Mouse (Mus musculus) embryonic facial prominence, embryonic 11.5 days (tissue): ENCODE measurements at regions not wholly inside any gene's neighbourhood (a gene's known extent, or its start where the extent isn't known, plus 50 kb on each side); places are given as distances from the start of the nearest gene placed in this dataset.

Experiments used
- ATAC-seq: fragments of 200-750 bp; cut with Nextera tagmentation; replicated peaks from 2 replicates; pipeline ENCODE4 v1.8.0; 2017; ENCODE audit warnings: low read depth; ENCODE audit not compliant: insufficient number of reproducible peaks, low FRiP score, low TSS enrichment
- DNase-seq: peaks from one replicate; pipeline ENCODE4 v3.0.0-alpha.2; 2015; ENCODE audit warnings: low spot score
- H3K27ac ChIP-seq: fragments of 300-500 bp; sonication (generic); replicated peaks from 2 replicates; pipeline ENCODE4 v1.5.1; 2014; ENCODE audit warnings: mild to moderate bottlenecking, low read depth, low read length, control low read depth
- H3K27me3 ChIP-seq: fragments of 300-500 bp; sonication (generic); 2 replicates; pipeline ENCODE4 v1.6.1; 2014; ENCODE audit warnings: mild to moderate bottlenecking, low read length, moderate library complexity, mixed read lengths; ENCODE audit not compliant: control insufficient read depth, insufficient read depth
- H3K36me3 ChIP-seq: fragments of 300-500 bp; sonication (generic); replicated peaks from 2 replicates; pipeline ENCODE4 v1.6.1; 2014; ENCODE audit warnings: low read depth, mild to moderate bottlenecking, low read length, moderate library complexity, mixed read lengths; ENCODE audit not compliant: control insufficient read depth, insufficient read depth
- H3K4me1 ChIP-seq: fragments of 300-500 bp; sonication (generic); 2 replicates; pipeline ENCODE4 v1.6.1; 2014; ENCODE audit warnings: low read length, mixed read lengths; ENCODE audit not compliant: control insufficient read depth, insufficient read depth
- H3K4me2 ChIP-seq: fragments of 300-500 bp; sonication (generic); 2 replicates; pipeline ENCODE4 v1.6.1; 2014; ENCODE audit warnings: low read depth, mild to moderate bottlenecking, control low read depth, low read length, moderate library complexity
- H3K4me3 ChIP-seq: fragments of 300-500 bp; sonication (generic); 2 replicates; pipeline ENCODE4 v1.5.1; 2014; ENCODE audit warnings: low read depth, low read length, control low read depth
- H3K9ac ChIP-seq: fragments of 300-500 bp; sonication (generic); replicated peaks from 2 replicates; pipeline ENCODE4 v1.6.1; 2014; ENCODE audit warnings: mild to moderate bottlenecking, control low read depth, low read length
- H3K9me3 ChIP-seq: fragments of 300-500 bp; sonication (generic); replicated peaks from 2 replicates; pipeline ENCODE4 v1.6.1; 2016; ENCODE audit warnings: mild to moderate bottlenecking, low read length, inconsistent platforms, mixed read lengths; ENCODE audit not compliant: control insufficient read depth
- WGBS: fragments of 180-500 bp; shearing (Covaris S2); extraction: QIAGEN DNeasy Blood & Tissue Kit; methylation state at CpG from one replicate; pipeline ENCODE4 v1.1.7; 2014; 5-methylcytosine and 5-hydroxymethylcytosine counted together

- Histone ChIP-seq H3K36me3 (no peaks in the 10 kb centered on the region), H3K9ac (no peak overlapping the region), H3K27ac (no peak overlapping the region), H3K4me3 (no peak overlapping the region), H3K9me3 (no peaks in the 10 kb centered on the region), H3K27me3 (no peaks in the 10 kb centered on the region), H3K4me1 (no peaks in the 10 kb centered on the region), H3K4me2 (no peak overlapping the region)
- no peak for DNase-seq
- ATAC-seq: no peak
- WGBS: 70% methylated on average over 1 of the region's 1 CpGs
Observed at GRCm38 (mm10) chr2:147989616-147990015, 57.2 kb downstream of the Foxa2 start.

- H3K9ac ChIP-seq: no peak overlapping the region
- no peak for ATAC-seq
- H3K9me3 ChIP-seq: no peaks in the 10 kb centered on the region
- DNase-seq: no peak
- H3K27me3 ChIP-seq: no peaks in the 10 kb centered on the region
- H3K4me2 ChIP-seq: no peak overlapping the region
- H3K27ac ChIP-seq: no peak overlapping the region
- no peak overlapping the region for H3K4me3 ChIP-seq
- H3K36me3 ChIP-seq: no peaks in the 10 kb centered on the region
- no peaks in the 10 kb centered on the region for H3K4me1 ChIP-seq
Observed at GRCm38 (mm10) chr2:147988586-147988985, 58.2 kb downstream of the Foxa2 start.

- H3K36me3 ChIP-seq: no peaks in the 10 kb centered on the region
- H3K4me3 ChIP-seq: no peak overlapping the region
- ATAC-seq (no peak), DNase-seq (no peak)
- no peak overlapping the region for H3K27ac ChIP-seq
- H3K4me1 ChIP-seq: no peaks in the 10 kb centered on the region
- H3K4me2 ChIP-seq: no peak overlapping the region
- no peaks in the 10 kb centered on the region for H3K27me3 ChIP-seq
- WGBS: 86% methylated on average over 2 of the region's 2 CpGs
- H3K9me3 ChIP-seq: no peaks in the 10 kb centered on the region
- H3K9ac ChIP-seq: no peak overlapping the region
Observed at GRCm38 (mm10) chr2:147985261-147985575, 61.6 kb downstream of the Foxa2 start.

DNA sequence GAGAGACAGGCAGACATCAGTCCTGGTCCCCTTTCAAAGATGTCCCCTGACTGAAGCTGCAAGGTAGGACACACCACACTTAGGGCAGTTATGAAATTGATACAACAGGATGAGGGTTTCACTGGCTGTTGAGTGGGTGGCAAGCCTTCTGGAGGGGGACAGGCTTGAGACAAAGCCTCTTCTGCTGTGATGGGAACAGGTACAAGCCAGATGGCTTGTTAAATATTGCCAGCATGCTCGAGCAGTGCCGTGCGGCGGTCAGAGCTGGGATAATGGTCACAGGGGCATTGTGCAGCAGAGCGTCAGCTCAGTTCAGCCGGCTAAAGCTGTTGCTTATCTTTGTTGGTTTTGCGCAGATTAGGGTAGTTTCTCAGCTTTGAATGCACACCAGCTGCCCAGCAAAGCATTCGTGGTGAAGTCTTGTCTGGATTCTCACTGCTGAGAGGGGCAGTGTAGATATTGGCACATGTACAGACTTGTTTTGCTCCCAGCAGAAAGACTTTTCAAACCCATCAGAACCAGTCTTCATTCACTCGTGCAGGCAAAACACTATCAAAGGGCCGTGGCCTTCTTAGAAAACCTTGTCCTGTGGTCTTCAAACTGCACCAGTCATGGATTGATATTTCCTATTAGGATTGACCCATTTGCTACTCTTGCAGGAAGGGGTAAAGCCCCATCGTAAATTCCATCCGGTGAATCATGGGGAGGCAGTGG is 62.1 kb downstream of the Foxa2 start:
- 70% methylated on average over 12 of the region's 12 CpGs for WGBS
- Histone ChIP-seq H3K4me3 (no peak overlapping the region), H3K9me3 (no peaks in the 10 kb centered on the region), H3K27ac (no peak overlapping the region), H3K4me1 (no peaks in the 10 kb centered on the region), H3K36me3 (no peaks in the 10 kb centered on the region), H3K9ac (no peak overlapping the region), H3K4me2 (no peak overlapping the region), H3K27me3 (no peaks in the 10 kb centered on the region)
- DNase-seq: no peak
- no peak for ATAC-seq

- no peaks in the 10 kb centered on the region for H3K27me3 ChIP-seq
- no peak for DNase-seq
- 60% methylated on average over 6 of the region's 6 CpGs for WGBS
Observed at GRCm38 (mm10) chr2:147980929-147981479, 65.8 kb downstream of the Foxa2 start.

GRCm38 (mm10) chr2:147980408-147980807 is 66.4 kb downstream of the Foxa2 start:
- no peaks in the 10 kb centered on the region for H3K36me3 ChIP-seq
- no peak overlapping the region for H3K9ac ChIP-seq
- DNase-seq (no peak), ATAC-seq (no peak)
- 86% methylated on average over 1 of the region's 1 CpGs for WGBS
- no peaks in the 10 kb centered on the region for H3K27me3 ChIP-seq
- H3K9me3 ChIP-seq: no peaks in the 10 kb centered on the region
- no peak overlapping the region for H3K4me3 ChIP-seq
- no peak overlapping the region for H3K4me2 ChIP-seq
- no peak overlapping the region for H3K27ac ChIP-seq
- no peaks in the 10 kb centered on the region for H3K4me1 ChIP-seq

More at GRCm38 (mm10) chr2:147980929-147981479, 65.8 kb downstream of the Foxa2 start:
- no peaks in the 10 kb centered on the region for H3K4me1 ChIP-seq
- H3K4me2 ChIP-seq: no peak overlapping the region
- H3K9ac ChIP-seq: no peak overlapping the region
- H3K9me3 ChIP-seq: no peaks in the 10 kb centered on the region
- H3K36me3 ChIP-seq: no peaks in the 10 kb centered on the region
- H3K4me3 ChIP-seq: no peak overlapping the region
- H3K27ac ChIP-seq: no peak overlapping the region
- no peak for ATAC-seq

- H3K4me1 ChIP-seq: no peaks in the 10 kb centered on the region
- no peaks in the 10 kb centered on the region for H3K36me3 ChIP-seq
- H3K27ac ChIP-seq: no peak overlapping the region
- ATAC-seq (no peak), DNase-seq (no peak)
- WGBS: 88% methylated on average over 4 of the region's 4 CpGs
- no peaks in the 10 kb centered on the region for H3K9me3 ChIP-seq
- H3K9ac ChIP-seq: no peak overlapping the region
- no peak overlapping the region for H3K4me3 ChIP-seq
- no peak overlapping the region for H3K4me2 ChIP-seq
- H3K27me3 ChIP-seq: no peaks in the 10 kb centered on the region
Observed at GRCm38 (mm10) chr2:147979660-147980364, 67.0 kb downstream of the Foxa2 start.

DNA sequence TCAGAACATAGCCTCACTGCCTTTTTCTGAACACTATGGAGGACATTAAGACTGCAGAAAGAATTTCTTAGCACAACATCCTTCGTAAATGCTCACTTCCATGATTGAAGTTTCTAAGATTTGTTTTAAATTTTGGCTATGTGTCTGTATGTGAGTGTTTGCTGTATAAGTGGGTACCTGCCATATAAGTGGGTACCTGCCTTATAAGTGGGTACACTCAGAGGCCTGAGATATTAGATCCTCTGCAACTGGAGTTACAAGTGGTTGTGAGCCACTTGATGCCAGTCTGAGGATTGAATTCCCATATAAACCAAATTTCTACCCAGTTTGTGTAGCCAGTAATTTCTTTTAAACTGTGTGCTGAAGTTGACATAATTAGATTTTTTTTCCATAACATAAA is 67.8 kb downstream of the Foxa2 start:
- Histone ChIP-seq H3K4me3 (no peak overlapping the region), H3K36me3 (no peaks in the 10 kb centered on the region), H3K9ac (no peak overlapping the region), H3K27ac (no peak overlapping the region), H3K9me3 (no peaks in the 10 kb centered on the region), H3K27me3 (no peaks in the 10 kb centered on the region), H3K4me2 (no peak overlapping the region), H3K4me1 (no peaks in the 10 kb centered on the region)
- no peak for DNase-seq
- WGBS: 85% methylated on average over 1 of the region's 1 CpGs
- no peak for ATAC-seq
